8 mouse cellular contexts compared by ENCODE assay signal in the genomic region with DNA sequence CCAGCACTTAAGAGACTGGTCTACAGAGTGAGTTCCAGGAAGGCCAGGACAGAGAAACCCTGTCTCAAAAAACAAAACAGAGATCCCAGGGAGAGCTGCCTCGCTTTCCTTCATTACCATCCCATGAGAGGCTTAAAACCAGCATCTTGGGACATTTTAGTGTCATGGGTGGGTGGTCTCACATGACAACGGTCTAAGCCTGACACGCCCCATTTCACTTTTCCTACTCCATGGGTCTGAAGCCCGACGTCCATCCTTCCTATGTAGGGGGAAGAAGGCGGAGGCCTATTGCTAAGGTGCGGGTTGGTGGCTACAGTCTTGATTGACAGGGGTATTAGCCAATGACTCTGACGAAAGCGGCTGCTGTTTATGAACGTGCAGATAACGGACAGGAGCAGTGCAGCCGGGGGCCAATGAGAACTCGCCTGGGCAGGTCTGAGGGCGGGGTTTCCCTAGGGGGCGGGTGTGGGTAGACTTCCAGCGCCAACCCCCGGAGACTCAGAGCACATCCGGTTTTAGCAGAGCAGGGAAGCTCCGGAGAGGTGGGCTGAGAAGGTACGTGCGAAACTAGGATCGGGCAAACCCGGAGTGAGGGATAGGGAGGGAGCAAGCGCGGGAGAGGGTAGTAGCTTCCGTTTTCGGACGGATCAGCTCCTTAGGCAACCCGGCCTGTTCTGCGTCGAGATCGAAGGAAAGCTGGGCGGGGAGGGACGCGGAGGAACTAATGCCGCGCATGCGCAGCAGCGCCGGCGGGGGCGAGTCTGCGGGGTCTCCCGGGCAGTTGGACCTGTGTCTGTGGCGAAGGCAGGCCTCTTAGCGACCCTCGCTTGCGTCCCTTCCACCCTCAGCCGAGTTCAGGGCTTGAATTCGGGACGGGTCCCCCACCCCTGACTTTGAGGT. TPM values are rescaled to one million over a fixed set of nuclear protein-coding genes. Genes with fewer than 3 reads are reported as not detected.
DNase-seq lines count a peak whose midpoint lies in the region; ATAC-seq and TF ChIP-seq lines count a peak whose summit lies in the region.

A gene (plus strand): TSS at position 397 of the 900 bp plus-strand sequence.

- peak; percentile 93 to 98 for TF ChIP-seq POLR2A in MEL (IDR thresholded peaks at IDR 0.05; ENCODE audit: control insufficient read depth in 1 of 2, insufficient read depth in 1 of 2, low read depth in 1 of 2, low read length in 2 of 2, poor library complexity in 1 of 2)
- peak; percentile 86 for TF ChIP-seq POLR2A in cerebellum, adult 2 months (IDR thresholded peaks at IDR 0.05; ENCODE audit: borderline replicate concordance, insufficient read depth, low read length)

- no peak for TF ChIP-seq RAD21 in MEL (IDR thresholded peaks at IDR 0.05; ENCODE audit: low read depth, low read length)

- H3K4me1 ChIP-seq in MEL (ENCODE audit: control insufficient read depth in 1 of 2, insufficient read depth in 2 of 2, low read length in 2 of 2), result peaks cover 29 to 54% of the 10 kb centered on the region in 2 experiments
- peaks cover 3% of the 10 kb centered on the region for H3K4me1 ChIP-seq in cerebellum, adult 2 months (ENCODE audit: control insufficient read depth, insufficient read depth, low read length)
- peaks cover 21% of the 10 kb centered on the region for H3K4me1 ChIP-seq in forebrain, postnatal 0 days (ENCODE audit: insufficient read depth)
- peaks cover 41% of the 10 kb centered on the region for H3K4me1 ChIP-seq in lung, embryonic 15.5 days

- peak in 1 of 2 experiments; percentile 31; a peak in 1 of 4 replicates for TF ChIP-seq EP300 in MEL (IDR thresholded peaks at IDR 0.05; ENCODE audit: low read depth in 1 of 2, low read length in 2 of 2)

- no peaks in the 10 kb centered on the region for H3K9me3 ChIP-seq in MEL (replicated peaks; ENCODE audit: insufficient read depth, low read length)
- H3K9me3 ChIP-seq in forebrain, postnatal 0 days (ENCODE audit: low read length), result no peaks in the 10 kb centered on the region
- no peaks in the 10 kb centered on the region for H3K9me3 ChIP-seq in lung, embryonic 15.5 days

- under 1% methylated on average over 51 of the region's 51 CpGs for WGBS in cerebellum, adult 2 months
- WGBS in forebrain, postnatal 0 days, result 1% methylated on average over 51 of the region's 51 CpGs
- under 1% methylated on average over 51 of the region's 51 CpGs for WGBS in lung, embryonic 15.5 days

- H3K4me3 ChIP-seq in MEL (ENCODE audit: control insufficient read depth in 1 of 2, insufficient read depth in 1 of 2, low read depth in 2 of 2, low read length in 2 of 2), result peak within 1 kb of the TSS; percentile 73 to 96
- peak within 1 kb of the TSS; percentile 91 for H3K4me3 ChIP-seq in cerebellum, adult 2 months (replicated peaks; ENCODE audit: insufficient read depth, low read depth, low read length)
- peak within 1 kb of the TSS; percentile 68 for H3K4me3 ChIP-seq in forebrain, postnatal 0 days (ENCODE audit: low read depth, low read length)
- H3K4me3 ChIP-seq in lung, embryonic 15.5 days, result peak within 1 kb of the TSS; percentile 73

- peak; percentile 100 for ATAC-seq in forebrain, postnatal 0 days
- ATAC-seq in lung, embryonic 15.5 days (ENCODE audit: borderline replicate concordance, extremely low read depth, low FRiP score, low TSS enrichment), result peak; percentile 100

- peak; percentile 100 for DNase-seq in MEL (ENCODE audit: low read depth, low spot score)
- peak; percentile 99 to 100 for DNase-seq in cerebellum, adult 2 months
- DNase-seq in forebrain, postnatal 0 days, result peak; percentile 99
- DNase-seq in heart, postnatal 4 days, result peak; percentile 99
- peak; percentile 100 for DNase-seq in layer of hippocampus, adult 8-10 months (ENCODE audit: low spot score in 2 of 2)
- peak; percentile 99 for DNase-seq in ovary, adult 18-20 months (ENCODE audit: low spot score)
- DNase-seq in thymus, postnatal 0 days (ENCODE audit: low spot score), result peak; percentile 99

- H3K79me2 ChIP-seq in MEL (ENCODE audit: control insufficient read depth, insufficient read depth, low read length, poor library complexity), result peaks cover 47% of the 10 kb centered on the region

- H3K36me3 ChIP-seq in MEL (ENCODE audit: control insufficient read depth in 1 of 2, insufficient read depth in 2 of 2, low read length in 2 of 2), result peaks cover 0 to 61% of the 10 kb centered on the region in 2 experiments; a peak in 3 of 4 replicates
- H3K36me3 ChIP-seq in forebrain, postnatal 0 days (ENCODE audit: insufficient read depth), result no peaks in the 10 kb centered on the region
- no peaks in the 10 kb centered on the region for H3K36me3 ChIP-seq in lung, embryonic 15.5 days

- H3K27me3 ChIP-seq in MEL (ENCODE audit: control insufficient read depth in 1 of 2, insufficient read depth in 2 of 2, low read length in 2 of 2), result no peaks in the 10 kb centered on the region
- H3K27me3 ChIP-seq in cerebellum, adult 2 months (ENCODE audit: control insufficient read depth, insufficient read depth, low read length), result no peaks in the 10 kb centered on the region
- no peaks in the 10 kb centered on the region for H3K27me3 ChIP-seq in forebrain, postnatal 0 days (ENCODE audit: insufficient read depth, low read length)
- H3K27me3 ChIP-seq in lung, embryonic 15.5 days, result no peaks in the 10 kb centered on the region

- H3K27ac ChIP-seq in MEL (ENCODE audit: control insufficient read depth, low read depth, low read length), result peak within 1 kb of the TSS; percentile 92
- H3K27ac ChIP-seq in cerebellum, adult 2 months (ENCODE audit: insufficient read depth, low read length), result peak within 1 kb of the TSS; percentile 74
- H3K27ac ChIP-seq in forebrain, postnatal 0 days (ENCODE audit: low read depth, low read length), result peak within 1 kb of the TSS; percentile 93
- peak within 1 kb of the TSS; percentile 95 for H3K27ac ChIP-seq in lung, embryonic 15.5 days

- peak within 1 kb of the TSS; percentile 92 for H3K9ac ChIP-seq in MEL (ENCODE audit: control insufficient read depth, low read depth, low read length, poor library complexity, severe bottlenecking)
- H3K9ac ChIP-seq in forebrain, postnatal 0 days, result peak within 1 kb of the TSS; percentile 82
- peak within 1 kb of the TSS; percentile 74 for H3K9ac ChIP-seq in lung, embryonic 15.5 days

- TF ChIP-seq CTCF in MEL (IDR thresholded peaks at IDR 0.05 in 2 of 3, conservative IDR thresholded peaks at IDR 0.05 in 1 of 3; ENCODE audit: control insufficient read depth in 1 of 3, insufficient read depth in 1 of 3, low read depth in 2 of 3, low read length in 3 of 3, poor library complexity in 1 of 3, severe bottlenecking in 1 of 3), result no peak
- TF ChIP-seq CTCF in cerebellum, adult 2 months (IDR thresholded peaks at IDR 0.05; ENCODE audit: borderline replicate concordance, insufficient read depth, low read depth, low read length), result no peak
- TF ChIP-seq CTCF in forebrain, postnatal 0 days (IDR thresholded peaks at IDR 0.05; ENCODE audit: low read depth), result no peak

- peak within 1 kb of the TSS; percentile 85 for H3K4me2 ChIP-seq in forebrain, postnatal 0 days (ENCODE audit: low read depth)
- H3K4me2 ChIP-seq in lung, embryonic 15.5 days, result peak within 1 kb of the TSS; percentile 85

TF ChIP-seq in MEL, 35 proteins besides CTCF, POLR2A, EP300 and RAD21 (continues in another document):
- TF ChIP-seq POLR2AphosphoS5 (IDR thresholded peaks at IDR 0.05; ENCODE audit: borderline replicate concordance, low read depth, low read length) (peak; percentile 84), USF1 (IDR thresholded peaks at IDR 0.05; ENCODE audit: low read depth, low read length) (peak; percentile 70), MEF2A (IDR thresholded peaks at IDR 0.05; ENCODE audit: extremely low read depth, insufficient replicate concordance, low read depth, low read length, poor library complexity, severe bottlenecking) (no peak), ZC3H11A (IDR thresholded peaks at IDR 0.05; ENCODE audit: low read depth, low read length) (no peak), MYC (IDR thresholded peaks at IDR 0.05; ENCODE audit: low read depth, low read length) (no peak), NELFE (IDR thresholded peaks at IDR 0.05; ENCODE audit: low read depth, low read length) (peak; percentile 99), RCOR1 (IDR thresholded peaks at IDR 0.05; ENCODE audit: low read depth, low read length) (no peak; the same call in 1 of the 2 replicates), TBP (IDR thresholded peaks at IDR 0.05; ENCODE audit: low read depth, low read length) (peak; percentile 97), CHD1 (IDR thresholded peaks at IDR 0.05; ENCODE audit: low read depth, low read length) (0 out of 2 replicates have a peak, but pooled peaks have one; percentile 72), ZKSCAN1 (IDR thresholded peaks at IDR 0.05; ENCODE audit: low read depth, low read length) (no peak), TCF12 (IDR thresholded peaks at IDR 0.05; ENCODE audit: low read depth, low read length) (peak; percentile 83), CHD2 (IDR thresholded peaks at IDR 0.05; ENCODE audit: low read length) (peak; percentile 93), UBTF (IDR thresholded peaks at IDR 0.05; ENCODE audit: borderline replicate concordance, insufficient read depth, low read depth, low read length) (no peak; the same call in 1 of the 2 replicates), MYB (IDR thresholded peaks at IDR 0.05; ENCODE audit: low read depth, low read length) (no peak), GABPA (IDR thresholded peaks at IDR 0.05; ENCODE audit: low read depth, low read length) (no peak), ZMIZ1 (IDR thresholded peaks at IDR 0.05; ENCODE audit: low read depth, low read length) (peak; percentile 98), MXI1 (IDR thresholded peaks at IDR 0.05; ENCODE audit: low read depth, low read length) (peak; percentile 89), ETS1 (IDR thresholded peaks at IDR 0.05; ENCODE audit: low read depth, low read length) (peak; percentile 49; the same call in 1 of the 2 replicates), USF2 (IDR thresholded peaks at IDR 0.05; ENCODE audit: borderline replicate concordance in 1 of 2, insufficient read depth in 1 of 2, low read depth in 1 of 2, low read length in 2 of 2) (no peak), JUND (IDR thresholded peaks at IDR 0.05; ENCODE audit: low read depth, low read length) (no peak; the same call in 1 of the 2 replicates)

RNA-seq across cellular contexts. Expression of the gene that starts here (rescaled TPM):
- 216 and 243 TPM in 2 replicates for total RNA-seq in MEL (2012; rRNA removed)
- 100 to 1,000 TPM in 1 of 2 experiments, not detected in 1; 339 TPM for polyA plus RNA-seq in MEL (2012; ENCODE audit: insufficient read depth in 1 of 2, insufficient read length in 2 of 2, low read depth in 1 of 2, low replicate concordance in 2 of 2, missing spikeins in 1 of 2)
- 401 and 418 TPM in 2 replicates for polyA plus RNA-seq in cerebellum, adult 2 months (2012; rRNA removed)
- total RNA-seq in forebrain, postnatal 0 days (2014; rRNA removed), result 203 and 234 TPM in 2 replicates
- 269 and 312 TPM in 2 replicates for polyA plus RNA-seq in forebrain, postnatal 0 days (2015; fragmentation: Nextera tagmentation; extraction: Ambion mirVana)
- total RNA-seq in heart, postnatal 4 days (2021), result 100 to 1,000 TPM; 197 to 201 TPM
- total RNA-seq in layer of hippocampus, adult 8-10 months (2022), result 100 to 1,000 TPM; 349 to 403 (median 360) TPM
- 382 and 427 TPM in 2 replicates for polyA plus RNA-seq in lung, embryonic 15.5 days (2015; fragmentation: Nextera tagmentation; extraction: Ambion mirVana)
- polyA plus RNA-seq in thymus, postnatal 0 days (2015; fragmentation: Nextera tagmentation; extraction: Ambion mirVana), result 398 and 433 TPM in 2 replicates

Comparison
In these comparisons a context has a peak if more than half of its experiments do, and no peak if none do; other contexts are left out.
1. Peak in every context shown above with its lines: DNase-seq, ATAC-seq, H3K4me3 ChIP-seq and H3K27ac ChIP-seq.